Mouse (Mus musculus): ENCODE measurements at regions not wholly inside any gene's neighbourhood (a gene's known extent, or its start where the extent isn't known, plus 50 kb on each side); places are given as distances from the start of the nearest gene placed in this dataset.

DNA sequence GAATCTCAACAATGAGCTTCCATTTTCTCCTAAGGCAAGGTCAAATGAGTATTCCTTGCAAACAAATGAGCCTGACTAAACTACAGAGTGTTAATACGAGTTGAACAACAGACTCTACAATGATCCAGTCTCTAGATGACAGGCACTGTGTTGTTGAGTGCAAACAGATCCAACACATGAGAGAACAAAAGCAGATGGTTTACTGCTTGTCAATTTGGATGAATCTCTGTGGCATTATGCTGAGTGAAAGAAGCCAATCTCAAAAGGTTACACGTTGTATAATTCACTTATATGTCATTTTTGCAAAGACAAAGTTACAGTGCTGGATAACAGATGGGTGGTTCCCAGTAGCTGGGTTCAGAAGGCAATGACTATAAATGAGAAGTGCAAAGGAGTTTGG lies 217.1 kb upstream of the Gm6657 start:
- no peak for DNase-seq (ENCODE audit: low spot score)

DNA sequence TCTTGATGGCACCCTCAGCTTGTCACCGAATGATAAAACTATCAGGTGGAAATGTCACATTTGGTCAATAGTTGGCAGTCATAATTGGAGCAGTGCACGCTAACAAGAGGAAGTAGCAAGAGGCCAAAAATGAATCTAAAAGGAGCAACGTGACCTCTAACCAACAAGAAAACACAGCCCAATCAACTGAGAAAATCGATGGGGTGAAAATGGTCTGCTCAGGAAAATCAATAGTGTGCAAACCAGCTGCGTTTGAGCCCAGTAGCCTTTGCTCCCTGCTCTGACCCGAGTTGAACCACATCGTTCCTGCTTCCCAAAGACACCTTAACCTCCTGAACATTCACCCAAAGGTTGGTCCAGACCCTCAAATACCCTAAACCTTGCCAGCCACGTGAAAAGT lies 207.3 kb upstream of the Gm6657 start:
- no peak for DNase-seq (ENCODE audit: low spot score)

DNA sequence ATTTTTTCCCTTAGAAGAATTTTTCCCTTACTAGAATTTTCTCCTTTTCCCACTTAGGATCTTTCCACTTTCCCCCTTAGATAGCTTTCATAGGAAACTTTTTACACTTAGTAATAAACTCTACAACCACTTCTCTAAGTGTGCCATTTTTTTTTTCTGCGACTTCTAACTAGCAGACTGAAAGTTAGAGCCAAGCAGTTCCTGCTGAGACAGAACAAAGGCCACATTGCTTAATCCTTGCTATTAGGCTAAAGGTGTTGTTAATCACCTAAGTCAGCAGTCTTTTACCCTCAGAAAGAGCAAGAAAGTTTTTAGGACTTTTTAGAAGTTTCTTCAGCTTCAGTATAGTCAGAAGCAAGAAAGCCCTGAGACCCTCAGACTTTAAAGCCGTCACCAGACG lies 204.3 kb upstream of the Gm6657 start:
- DNase-seq (ENCODE audit: low spot score): no peak

DNA sequence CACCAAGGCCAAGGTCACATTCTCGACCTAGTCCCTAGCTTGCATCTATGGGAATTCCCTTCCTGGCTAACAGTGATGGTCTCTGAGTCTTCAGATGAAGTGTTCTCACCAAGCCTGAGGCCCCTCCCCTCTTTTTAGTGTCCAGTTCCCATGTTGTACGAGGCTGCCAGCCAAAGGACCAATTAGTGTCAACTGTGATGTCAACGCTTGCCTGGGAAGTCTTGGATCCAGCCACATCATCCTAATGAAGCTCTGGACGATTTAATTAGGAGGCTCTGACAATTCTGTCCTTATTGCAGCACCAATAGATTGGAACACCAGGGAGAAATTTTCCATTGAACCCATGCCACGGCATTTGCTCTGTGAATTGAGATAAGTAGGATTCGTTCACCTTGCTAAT lies 202.4 kb upstream of the Gm6657 start:
- no peak for DNase-seq (ENCODE audit: low spot score)

DNA sequence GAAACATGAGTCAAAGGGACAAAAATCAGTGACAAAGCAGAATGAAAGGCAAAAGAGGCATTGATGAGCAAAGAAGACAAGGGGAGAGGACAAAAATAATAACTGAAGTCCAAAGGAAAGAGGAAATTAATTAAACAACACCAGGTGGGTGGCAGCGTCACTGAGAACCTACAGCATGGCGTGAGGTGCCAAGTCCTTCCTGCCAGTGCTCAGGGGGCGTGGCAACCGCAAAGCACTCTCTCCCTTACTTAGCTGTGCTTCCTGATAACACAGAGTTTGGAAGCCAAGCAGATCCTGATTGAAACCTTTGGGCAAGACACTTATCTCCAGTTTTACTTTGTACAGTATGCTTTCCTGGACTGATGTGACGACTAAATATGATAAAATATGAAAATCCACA lies 199.9 kb upstream of the Gm6657 start:
- no peak for DNase-seq (ENCODE audit: low spot score)

DNA sequence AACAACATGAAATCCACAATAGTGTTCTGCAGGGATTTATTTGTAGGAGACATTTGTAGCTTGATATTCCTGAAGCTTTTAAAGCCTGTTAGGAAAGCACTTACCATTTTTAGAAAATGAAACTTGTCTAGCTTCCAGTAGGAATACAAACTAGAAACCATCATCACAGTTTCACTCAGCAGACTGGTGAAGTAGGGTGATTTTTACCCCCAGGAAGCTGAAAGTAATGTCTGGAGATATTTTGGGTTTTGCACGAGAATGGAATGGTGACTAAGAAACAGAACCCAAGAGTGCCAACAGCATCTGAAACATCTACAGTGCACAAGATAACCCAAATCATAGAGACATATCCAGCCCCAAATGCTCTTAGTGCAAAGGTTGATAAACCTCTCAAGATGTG lies 196.1 kb upstream of the Gm6657 start:
- DNase-seq (ENCODE audit: low spot score): no peak

DNA sequence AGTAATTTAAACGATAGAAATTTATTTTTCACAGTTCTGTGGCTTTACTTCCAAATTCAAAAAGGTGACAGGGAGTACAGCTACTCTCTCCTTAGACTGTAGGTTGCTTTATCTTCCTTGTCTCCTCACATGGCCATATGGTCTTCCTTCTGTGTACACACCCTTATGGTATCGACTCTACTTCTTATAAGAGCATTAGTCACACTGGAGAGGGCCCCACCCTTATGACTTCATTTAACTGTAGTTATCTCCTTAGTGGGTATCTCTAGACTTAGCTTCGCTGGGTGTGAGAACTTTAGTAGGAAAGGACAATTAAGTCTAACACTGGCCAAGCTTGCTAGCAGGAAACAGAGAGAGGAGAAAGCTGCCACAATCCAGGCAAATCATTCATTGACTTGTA lies 193.6 kb upstream of the Gm6657 start:
- DNase-seq (ENCODE audit: low spot score): no peak

DNA sequence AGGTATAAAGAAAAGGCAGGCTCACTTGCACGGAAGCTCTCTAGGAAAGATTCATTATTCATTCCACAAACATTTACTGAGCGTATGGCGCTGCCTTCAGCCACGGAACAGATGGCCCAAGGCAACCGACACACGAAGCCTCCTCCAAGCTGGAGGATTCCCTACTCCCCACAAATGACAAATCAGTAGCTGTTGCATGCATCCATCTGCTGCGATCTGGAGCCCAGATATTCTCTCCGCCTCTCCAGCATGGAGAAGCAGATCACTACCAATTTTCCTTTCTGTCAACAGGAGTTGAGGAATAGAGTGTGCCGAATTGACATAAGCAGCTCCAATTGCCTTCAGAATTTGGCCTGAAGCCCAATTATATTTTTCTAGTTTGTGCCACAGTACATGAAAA lies 192.2 kb upstream of the Gm6657 start:
- DNase-seq (ENCODE audit: low spot score): peak; percentile 81

DNA sequence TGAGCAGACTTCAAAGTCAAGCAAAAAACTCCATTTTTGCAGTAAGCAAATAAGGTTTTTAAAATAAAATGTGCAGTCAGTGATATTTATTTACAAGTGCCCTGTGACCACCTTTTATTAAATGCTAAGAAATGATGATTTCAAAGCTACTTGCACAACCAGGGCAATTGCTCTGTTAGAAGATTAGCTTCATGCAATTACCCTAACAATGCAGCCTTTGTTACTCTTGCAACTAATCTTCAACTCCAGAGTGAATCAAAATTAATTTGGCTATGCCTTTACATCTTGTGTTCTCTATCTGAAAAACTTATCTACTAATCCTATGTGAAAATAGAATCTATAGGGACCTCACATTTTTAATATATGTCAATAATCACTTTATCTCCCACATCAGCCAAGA lies 160.3 kb upstream of the Gm6657 start:
- DNase-seq (ENCODE audit: low spot score): no peak

DNA sequence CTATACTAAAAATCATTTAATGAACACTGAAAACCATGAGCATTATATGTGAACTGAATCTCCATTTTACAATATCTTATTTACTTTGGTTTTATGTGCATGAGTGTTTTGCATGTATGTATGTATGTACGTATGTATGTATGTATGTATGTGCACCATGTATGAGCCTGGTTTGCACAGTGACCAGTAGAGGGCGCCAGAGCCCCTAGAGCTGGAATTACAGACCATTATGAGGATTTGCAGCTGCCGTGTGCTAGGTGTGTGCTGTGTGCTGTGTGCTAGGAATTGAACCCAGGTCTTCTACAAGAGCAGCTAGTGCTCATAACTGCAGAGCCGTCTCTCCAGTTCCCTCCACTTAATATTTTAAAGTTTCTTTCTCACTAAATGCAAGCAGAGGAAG lies 147.5 kb upstream of the Gm6657 start:
- no peak for DNase-seq (ENCODE audit: low spot score)

DNA sequence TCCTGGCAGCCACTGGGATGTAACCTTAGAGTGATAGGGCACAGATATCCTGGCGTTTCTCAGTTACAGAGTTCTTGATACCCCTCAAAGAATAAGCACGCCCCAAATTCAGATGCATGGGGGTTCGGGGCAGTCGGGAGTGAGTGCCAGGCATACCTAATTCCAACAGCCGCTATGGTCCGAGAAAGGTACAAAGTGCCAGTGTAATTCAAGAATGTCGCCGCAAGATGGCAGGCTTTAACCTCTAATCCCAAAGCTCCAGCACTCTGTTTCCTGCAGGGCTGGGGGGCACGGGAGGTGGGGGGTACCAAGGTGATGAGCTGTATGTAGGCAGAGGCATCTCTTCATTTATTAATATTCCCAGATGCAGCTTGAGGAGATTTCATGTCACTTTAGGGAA lies 138.1 kb upstream of the Gm6657 start:
- DNase-seq (ENCODE audit: low spot score): peak; percentile 29

DNA sequence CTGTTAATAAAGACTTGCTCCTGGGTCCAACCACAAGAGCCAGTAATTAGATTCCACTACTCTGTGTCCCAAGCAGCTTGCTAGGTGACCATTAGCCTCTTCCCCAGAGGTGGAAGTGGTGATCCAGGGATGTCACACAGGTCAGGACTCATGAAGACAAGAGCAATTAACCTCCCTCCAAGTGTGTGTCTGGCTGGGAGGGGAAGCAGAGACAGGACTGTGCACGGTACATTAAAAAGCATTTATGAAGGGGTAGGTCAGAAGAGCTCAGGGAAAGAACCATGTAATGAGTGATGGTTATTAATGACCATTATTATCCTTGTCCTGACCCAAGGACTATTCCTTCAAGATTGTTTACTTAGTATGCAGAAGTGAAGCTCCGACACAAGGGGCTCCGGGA lies 136.9 kb upstream of the Gm6657 start:
- no peak for DNase-seq (ENCODE audit: low spot score)

DNA sequence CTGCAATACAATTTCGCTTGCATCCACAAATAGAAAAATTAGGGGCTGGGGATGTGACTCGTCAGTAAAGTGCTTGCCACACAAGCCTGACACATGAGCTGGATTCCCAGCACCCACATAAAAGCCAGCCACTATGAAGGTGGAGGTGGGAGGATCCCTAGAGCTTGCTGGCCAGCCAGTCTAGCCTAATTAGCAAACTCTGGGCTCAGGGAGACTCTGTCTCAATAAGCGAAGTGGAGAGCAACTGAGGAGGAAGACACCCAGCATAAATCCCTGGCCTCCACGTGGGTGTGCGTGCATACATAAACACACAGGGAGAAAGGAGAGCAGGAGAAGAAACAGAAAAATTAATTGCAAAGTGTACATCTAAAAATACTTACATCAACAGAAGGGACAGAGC lies 134.1 kb upstream of the Gm6657 start:
- DNase-seq (ENCODE audit: low spot score): no peak

DNA sequence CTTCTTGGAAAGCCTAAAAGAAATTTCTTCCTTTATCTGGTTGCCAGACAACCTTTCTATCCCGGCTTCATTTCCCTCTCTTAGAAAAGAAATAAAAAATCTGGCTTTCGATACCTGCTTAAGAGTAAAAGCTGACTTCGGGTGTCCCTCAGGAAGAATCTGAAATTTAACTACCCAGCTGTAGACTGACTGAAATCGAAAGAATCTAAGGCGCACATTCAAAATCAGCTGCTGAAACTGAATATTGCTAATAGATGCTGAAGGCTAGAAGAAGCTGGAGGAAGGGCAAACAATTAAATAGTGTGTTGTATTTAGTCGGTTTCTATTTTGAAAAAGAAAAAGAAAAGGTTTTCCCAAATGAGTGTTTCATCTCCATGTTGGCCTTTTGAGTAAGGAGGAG lies 128.0 kb upstream of the Gm6657 start:
- no peak for DNase-seq (ENCODE audit: low spot score)

DNA sequence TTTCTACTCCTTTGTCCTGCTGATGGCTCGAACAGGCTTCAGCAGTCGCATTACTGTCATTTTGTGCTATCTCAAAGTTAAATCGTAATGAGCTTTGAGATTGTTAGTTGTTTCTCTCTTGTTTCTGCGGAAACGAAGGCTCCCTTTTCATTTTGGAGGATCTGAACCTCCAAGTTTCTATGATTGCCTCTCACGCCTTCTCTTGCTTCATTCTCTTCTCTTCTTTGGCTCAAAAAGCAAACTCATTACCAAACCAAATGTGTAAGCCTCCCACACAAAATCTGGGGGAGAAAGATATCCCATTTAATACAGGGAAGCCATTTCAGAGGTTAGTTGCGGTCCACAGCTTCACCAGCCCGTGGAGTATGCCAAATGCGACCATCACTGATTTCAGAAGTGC lies 121.1 kb upstream of the Gm6657 start:
- DNase-seq (ENCODE audit: low spot score): no peak

DNA sequence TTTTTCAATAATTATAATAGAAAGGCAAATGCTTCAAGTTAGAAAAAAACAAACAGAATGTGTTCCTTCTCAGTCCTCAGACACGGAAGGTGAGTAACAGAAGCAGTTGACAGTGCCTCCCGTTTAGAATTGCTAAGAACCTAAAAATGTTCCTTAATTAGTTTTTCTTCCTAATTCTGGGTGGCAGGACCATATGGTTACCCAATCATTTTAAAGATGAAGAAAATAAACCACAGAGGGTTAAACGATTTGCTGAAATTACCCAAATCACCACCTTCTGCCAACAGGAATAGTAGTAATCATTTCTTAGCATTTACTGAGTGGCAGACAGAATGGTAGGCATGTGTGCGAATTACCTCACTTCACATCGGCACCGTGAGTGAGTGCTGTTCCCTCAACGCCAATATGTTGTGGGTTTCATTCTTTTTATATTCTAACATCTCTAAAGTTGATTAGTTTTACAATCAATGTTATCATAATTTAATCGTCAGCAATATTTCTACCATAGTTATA lies 119.7 kb upstream of the Gm6657 start:
- DNase-seq (ENCODE audit: low spot score): no peak

DNA sequence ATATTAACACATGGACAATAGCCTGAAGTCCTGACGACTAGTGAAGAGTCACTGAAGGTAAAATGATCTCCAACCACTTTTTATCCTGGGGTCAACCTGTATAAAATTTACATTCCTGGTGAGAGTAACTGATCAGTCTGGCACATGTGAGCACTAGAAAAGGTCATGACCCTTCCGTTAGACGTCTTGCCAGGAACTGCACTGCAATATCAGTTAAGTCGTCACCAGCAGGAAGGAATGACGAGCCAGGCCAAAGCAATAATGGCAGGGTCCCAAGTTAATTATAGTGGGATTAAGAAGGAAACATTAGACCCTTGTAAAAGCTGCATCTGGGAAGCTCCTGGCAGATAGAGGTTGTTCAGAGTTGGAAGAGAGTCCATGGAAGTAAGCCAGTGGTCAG lies 116.8 kb upstream of the Gm6657 start:
- no peak for DNase-seq (ENCODE audit: low spot score)

DNA sequence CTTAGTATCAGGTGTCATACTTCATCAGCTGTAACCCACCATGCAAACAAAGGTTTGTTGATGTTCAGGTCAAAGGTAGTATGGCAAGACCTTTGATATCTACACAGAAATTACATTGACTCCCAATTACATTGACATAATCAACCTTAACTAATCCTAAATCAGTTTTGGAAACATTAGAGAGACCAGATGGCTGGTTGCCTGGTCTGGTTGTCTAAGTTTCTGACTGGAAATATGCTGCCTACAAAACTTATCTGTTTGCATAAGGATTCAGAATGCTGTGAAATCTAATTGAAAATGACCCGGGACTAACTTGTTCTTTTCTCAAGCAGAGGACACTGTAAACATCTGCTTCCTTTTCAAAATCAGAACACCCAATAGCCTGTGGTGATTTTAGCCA lies 111.9 kb upstream of the Gm6657 start:
- no peak for DNase-seq (ENCODE audit: low spot score)

DNA sequence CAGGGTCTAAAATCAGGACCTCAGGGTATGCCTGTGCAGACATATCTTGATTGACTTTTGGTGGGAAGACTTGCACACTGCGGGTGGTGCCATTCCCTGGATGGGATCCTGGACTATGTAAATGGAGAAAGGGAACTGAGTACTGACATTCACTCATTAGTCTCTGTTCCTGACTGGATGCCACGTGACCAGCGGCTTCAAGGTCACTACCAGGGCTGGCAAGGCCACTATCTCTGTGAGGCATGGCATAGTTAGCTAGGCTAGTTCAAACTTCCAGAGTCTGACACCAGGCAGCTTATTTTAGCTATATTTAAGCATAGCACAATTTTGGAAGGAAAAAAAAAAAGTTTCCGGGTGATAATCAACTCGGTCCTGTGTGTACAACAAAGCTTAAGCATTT lies 108.0 kb upstream of the Gm6657 start:
- no peak for DNase-seq (ENCODE audit: low spot score)

DNA sequence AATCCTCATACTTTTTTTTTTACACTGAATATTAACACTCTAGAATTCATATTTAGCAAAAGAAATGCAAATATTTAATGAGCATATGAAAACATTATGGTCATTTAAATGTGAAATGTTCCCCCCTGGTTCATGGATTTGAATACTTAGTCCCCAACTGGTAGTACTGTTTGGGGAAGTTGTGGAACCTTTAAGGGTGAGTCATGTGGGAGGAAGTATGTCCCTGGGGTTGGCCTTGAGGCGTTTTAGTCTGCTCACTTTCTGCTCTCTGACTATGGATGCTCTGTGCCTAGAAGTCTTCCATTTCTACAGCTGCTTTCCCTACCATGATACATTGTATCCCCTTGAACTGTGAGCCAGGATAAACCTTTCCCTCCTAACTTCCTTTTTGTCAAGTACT lies 106.1 kb upstream of the Gm6657 start:
- DNase-seq (ENCODE audit: low spot score): no peak

DNA sequence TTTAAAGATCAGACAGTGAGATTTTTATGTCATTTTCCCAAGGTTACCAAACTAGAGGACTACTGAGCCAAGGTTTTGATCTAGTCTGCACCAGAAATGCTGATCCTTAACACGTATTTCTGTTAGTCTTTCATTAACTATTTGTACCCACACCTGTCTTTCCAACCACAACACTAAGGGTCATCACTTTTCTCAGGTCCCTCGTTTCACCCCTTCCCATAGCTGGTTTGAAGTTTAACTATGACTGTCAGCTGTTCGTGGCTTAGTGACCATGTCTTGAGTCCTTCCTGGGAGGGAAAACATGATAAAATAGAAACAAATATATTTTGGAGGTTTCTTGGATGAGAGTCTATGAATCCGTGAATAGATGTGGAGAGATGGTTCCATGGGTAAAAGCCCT lies 99.6 kb upstream of the Gm6657 start:
- DNase-seq (ENCODE audit: low spot score): no peak

DNA sequence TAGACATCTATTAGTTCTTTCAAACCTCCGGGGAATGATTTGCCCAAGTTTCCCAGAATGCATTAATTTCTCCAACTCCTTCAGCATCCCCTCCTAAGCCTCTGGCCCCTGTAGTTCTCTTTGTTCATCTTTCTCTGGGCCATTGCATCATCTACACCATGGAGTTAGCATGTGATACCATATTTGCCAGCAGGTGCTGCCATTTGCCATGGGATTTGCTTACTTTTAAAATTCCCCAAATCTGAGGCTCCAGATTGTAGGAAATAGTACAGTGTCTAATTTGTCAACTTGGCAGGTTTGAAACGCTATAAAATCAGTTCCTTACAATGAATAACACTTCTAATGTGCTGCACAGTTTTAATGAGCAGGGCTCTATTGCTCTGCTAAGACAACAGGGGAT lies 98.7 kb upstream of the Gm6657 start:
- DNase-seq (ENCODE audit: low spot score): no peak

DNA sequence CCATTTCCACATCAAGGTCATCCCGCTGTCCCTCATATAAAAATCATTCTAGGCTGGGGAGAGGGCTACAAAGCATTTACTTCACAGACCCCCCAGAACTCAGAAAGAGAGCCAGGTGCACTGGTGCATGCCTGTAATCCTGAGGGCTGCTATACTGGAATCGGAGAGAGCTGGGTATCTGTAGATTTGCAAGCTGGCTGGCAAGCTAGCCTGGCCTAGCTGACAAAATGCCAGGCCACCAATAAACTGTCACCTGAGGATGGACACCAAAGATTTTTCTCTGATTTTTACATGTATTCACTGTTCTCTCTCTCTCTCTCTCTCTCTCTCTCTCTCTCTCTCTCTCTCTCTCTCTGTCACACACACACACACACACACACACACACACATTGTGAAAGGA lies 98.1 kb upstream of the Gm6657 start:
- DNase-seq (ENCODE audit: low spot score): no peak

DNA sequence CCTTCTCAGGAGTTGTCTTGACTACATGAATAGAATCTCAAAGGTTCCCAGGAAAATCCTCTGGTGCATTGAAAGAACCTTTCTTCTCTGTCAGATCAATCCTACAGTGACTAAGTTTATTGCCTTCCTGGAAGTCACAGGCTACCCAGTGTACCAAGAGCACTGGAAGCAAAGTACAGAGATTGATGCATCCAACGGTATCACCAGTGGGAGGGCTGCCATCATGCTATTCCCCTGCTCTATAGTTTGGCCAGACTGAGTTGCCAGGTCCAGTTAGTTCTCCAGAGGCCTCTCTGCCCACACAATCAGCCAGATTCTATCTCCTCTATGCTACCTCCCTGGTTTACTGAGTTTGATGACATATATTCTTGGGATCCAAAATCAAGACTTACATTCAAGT lies 96.9 kb upstream of the Gm6657 start:
- DNase-seq (ENCODE audit: low spot score): no peak

DNA sequence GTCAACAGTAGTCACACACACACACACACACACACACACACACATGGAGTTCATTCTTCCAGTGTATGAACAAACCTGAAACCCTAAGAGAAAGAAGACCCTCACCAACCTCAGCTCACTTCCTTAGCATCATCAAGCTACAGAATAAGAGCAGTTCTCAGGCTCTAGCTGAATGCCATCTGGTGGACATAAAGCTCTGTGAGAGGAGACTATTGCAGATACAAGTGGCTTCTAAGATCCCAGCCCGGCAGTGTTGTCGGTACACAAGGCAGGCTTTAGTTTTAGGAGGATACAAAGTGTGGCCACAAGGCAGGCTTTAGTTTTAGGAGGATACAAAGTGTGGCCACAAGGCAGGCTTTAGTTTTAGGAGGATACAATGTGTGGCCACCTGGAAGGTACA lies 96.3 kb upstream of the Gm6657 start:
- no peak for DNase-seq (ENCODE audit: low spot score)
